Mouse (Mus musculus) heart, embryonic 13.5 days (tissue): ENCODE results near the gene Hk2. TPM values are rescaled to one million over a fixed set of nuclear protein-coding genes. Genes with fewer than 3 reads are reported as not detected.
A peak's percentile ranks its signal among the peaks of the same experiment; 100 is the strongest.

ENCODE experiments used
- ATAC-seq: fragments of 200-750 bp; cut with Nextera tagmentation; 2 replicates; pipeline ENCODE4 v1.8.0; 2017; ENCODE audit warnings: moderate TSS enrichment; ENCODE audit not compliant: insufficient number of reproducible peaks, low FRiP score, low TSS enrichment; ENCODE audit errors: extremely low read depth
- H3K27ac ChIP-seq: fragments of 300-500 bp; sonication (generic); replicated peaks from 2 replicates; pipeline ENCODE4 v1.5.1; 2015; ENCODE audit warnings: moderate library complexity, mild to moderate bottlenecking, inconsistent platforms
- H3K27me3 ChIP-seq: fragments of 300-500 bp; sonication (generic); replicated peaks from 2 replicates; pipeline ENCODE4 v1.6.1; 2015; ENCODE audit warnings: mild to moderate bottlenecking, inconsistent platforms
- H3K36me3 ChIP-seq: fragments of 300-500 bp; sonication (generic); 2 replicates; pipeline ENCODE4 v1.6.1; 2015; ENCODE audit warnings: mild to moderate bottlenecking, inconsistent platforms
- H3K4me1 ChIP-seq: fragments of 300-500 bp; sonication (generic); 2 replicates; pipeline ENCODE4 v1.6.1; 2015; ENCODE audit warnings: inconsistent platforms
- H3K4me2 ChIP-seq: fragments of 300-500 bp; sonication (generic); 2 replicates; pipeline ENCODE4 v1.6.1; 2015; ENCODE audit warnings: inconsistent platforms, mild to moderate bottlenecking, moderate library complexity
- H3K4me3 ChIP-seq: fragments of 300-500 bp; sonication (generic); 2 replicates; pipeline ENCODE4 v1.5.1; 2015; ENCODE audit warnings: moderate library complexity, mild to moderate bottlenecking, inconsistent platforms
- H3K9ac ChIP-seq: fragments of 300-500 bp; sonication (generic); 2 replicates; pipeline ENCODE4 v1.6.1; 2015; ENCODE audit warnings: inconsistent platforms, mild to moderate bottlenecking, moderate library complexity
- H3K9me3 ChIP-seq: fragments of 300-500 bp; sonication (generic); 2 replicates; pipeline ENCODE4 v1.6.1; 2016; ENCODE audit warnings: inconsistent platforms
- WGBS: fragments of 180-500 bp; shearing (Covaris S2); methylation state at CpG from one replicate; pipeline ENCODE4 v1.1.7; 2015; ENCODE audit warnings: mixed read lengths; 5-methylcytosine and 5-hydroxymethylcytosine counted together
- polyA plus RNA-seq: library from polyadenylated mRNA; unstranded; fragments of >200 nt; fragmentation: Nextera tagmentation; extraction: Ambion mirVana; gene quantifications from 2 replicates; pipeline ENCODE4 v1.2.1, GENCODE M21; 2015

Gene Hk2
- polyA plus RNA-seq, 1 experiment from 2014 or later = 28.9 TPM

- Histone ChIP-seq H3K4me3 (no peak overlapping the region), H3K9me3 (no peaks in the 10 kb centered on the region), H3K27me3 (no peaks in the 10 kb centered on the region), H3K4me2 (no peak overlapping the region), H3K4me1 (no peaks in the 10 kb centered on the region), H3K27ac (no peak overlapping the region), H3K36me3 (no peaks in the 10 kb centered on the region), H3K9ac (no peak overlapping the region)
- no peak for ATAC-seq
- WGBS = 84% methylated on average over 2 of the region's 2 CpGs
Measured at GRCm38 (mm10) chr6:82790864-82791263, 16.6 kb upstream of the Hk2 start.

- no peaks in the 10 kb centered on the region for H3K4me1 ChIP-seq
- no peaks in the 10 kb centered on the region for H3K9me3 ChIP-seq
- no peak for ATAC-seq
- H3K4me3 ChIP-seq = no peak overlapping the region
- H3K4me2 ChIP-seq = no peak overlapping the region
- H3K27me3 ChIP-seq = no peaks in the 10 kb centered on the region
- H3K27ac ChIP-seq = no peak overlapping the region
- H3K36me3 ChIP-seq = no peaks in the 10 kb centered on the region
- no peak overlapping the region for H3K9ac ChIP-seq
- 83% methylated on average over 4 of the region's 4 CpGs for WGBS
Measured at GRCm38 (mm10) chr6:82783906-82784305, 9.7 kb upstream of the Hk2 start.

GRCm38 (mm10) chr6:82780802-82781393, 6.6 kb upstream of the Hk2 start:
- Histone ChIP-seq H3K9me3 (no peaks in the 10 kb centered on the region), H3K4me3 (no peak overlapping the region), H3K4me2 (no peak overlapping the region), H3K36me3 (no peaks in the 10 kb centered on the region), H3K27me3 (no peaks in the 10 kb centered on the region), H3K27ac (no peak overlapping the region), H3K9ac (no peak overlapping the region), H3K4me1 (no peaks in the 10 kb centered on the region)
- no peak for ATAC-seq
- WGBS = 59% methylated on average over 8 of the region's 8 CpGs

- Histone ChIP-seq H3K27me3 (0 out of 2 replicates have a peak, but pooled peaks cover 2% of the 10 kb centered on the region), H3K9me3 (no peaks in the 10 kb centered on the region), H3K4me3 (no peak overlapping the region), H3K4me2 (no peak overlapping the region), H3K9ac (no peak overlapping the region), H3K36me3 (no peaks in the 10 kb centered on the region), H3K27ac (no peak overlapping the region), H3K4me1 (peaks cover under 1% of the 10 kb centered on the region; the same call in 1 of the 2 replicates)
- WGBS = 55% methylated on average over 4 of the region's 4 CpGs
- no peak for ATAC-seq
Measured at GRCm38 (mm10) chr6:82780369-82780768, 6.1 kb upstream of the Hk2 start.

- ATAC-seq = no peak
- Histone ChIP-seq H3K9me3 (no peaks in the 10 kb centered on the region), H3K27me3 (0 out of 2 replicates have a peak, but pooled peaks cover 7% of the 10 kb centered on the region), H3K27ac (no peak overlapping the region), H3K4me1 (peaks cover 10% of the 10 kb centered on the region), H3K9ac (no peak overlapping the region), H3K36me3 (no peaks in the 10 kb centered on the region), H3K4me3 (no peak overlapping the region), H3K4me2 (no peak overlapping the region)
- 57% methylated on average over 4 of the region's 4 CpGs for WGBS
Measured at GRCm38 (mm10) chr6:82777124-82777654, 2.9 kb upstream of the Hk2 start.

- Histone ChIP-seq H3K27ac (no peak overlapping the region; the same call in 1 of the 2 replicates), H3K4me2 (peak overlapping the region; percentile 83; the same call in 1 of the 2 replicates), H3K9ac (no peak overlapping the region), H3K4me1 (peaks cover 28% of the 10 kb centered on the region), H3K36me3 (no peaks in the 10 kb centered on the region), H3K4me3 (no peak overlapping the region), H3K9me3 (no peaks in the 10 kb centered on the region), H3K27me3 (0 out of 2 replicates have a peak, but pooled peaks cover 7% of the 10 kb centered on the region)
- ATAC-seq = no peak
- WGBS = 75% methylated on average over 6 of the region's 6 CpGs
Measured at GRCm38 (mm10) chr6:82775386-82775785, 1.1 kb upstream of the Hk2 start.

GRCm38 (mm10) chr6:82773261-82774131, 758 bp downstream of the Hk2 start:
- H3K27me3 ChIP-seq = 0 out of 2 replicates have a peak, but pooled peaks cover 7% of the 10 kb centered on the region
- peak overlapping the region; percentile 64 for H3K4me3 ChIP-seq
- peak overlapping the region; percentile 83 for H3K4me2 ChIP-seq
- ATAC-seq = no peak
- H3K27ac ChIP-seq = peak overlapping the region; percentile 96
- no peaks in the 10 kb centered on the region for H3K9me3 ChIP-seq
- no peaks in the 10 kb centered on the region for H3K36me3 ChIP-seq
- peak overlapping the region; percentile 94 for H3K9ac ChIP-seq
- peaks cover 38% of the 10 kb centered on the region for H3K4me1 ChIP-seq
- under 1% methylated on average over 68 of the region's 68 CpGs for WGBS

- peak overlapping the region; percentile 94 for H3K9ac ChIP-seq
- no peaks in the 10 kb centered on the region for H3K9me3 ChIP-seq
- peak overlapping the region; percentile 64 for H3K4me3 ChIP-seq
- 1% methylated on average over 19 of the region's 19 CpGs for WGBS
- peak overlapping the region; percentile 83 for H3K4me2 ChIP-seq
- H3K27ac ChIP-seq = peak overlapping the region; percentile 96
- no peak for ATAC-seq
- H3K36me3 ChIP-seq = no peaks in the 10 kb centered on the region
- H3K27me3 ChIP-seq = 0 out of 2 replicates have a peak, but pooled peaks cover 7% of the 10 kb centered on the region
- peaks cover 44% of the 10 kb centered on the region for H3K4me1 ChIP-seq
Measured at GRCm38 (mm10) chr6:82772451-82773101, 1.7 kb downstream of the Hk2 start.

- H3K4me3 ChIP-seq = peak overlapping the region; percentile 64
- peak overlapping the region; percentile 96 for H3K27ac ChIP-seq
- H3K9ac ChIP-seq = peak overlapping the region; percentile 94
- WGBS = 1% methylated on average over 10 of the region's 10 CpGs
- H3K4me1 ChIP-seq = peaks cover 44% of the 10 kb centered on the region
- H3K36me3 ChIP-seq = no peaks in the 10 kb centered on the region
- no peaks in the 10 kb centered on the region for H3K9me3 ChIP-seq
- H3K4me2 ChIP-seq = peak overlapping the region; percentile 83
- no peak for ATAC-seq
- H3K27me3 ChIP-seq = 0 out of 2 replicates have a peak, but pooled peaks cover 7% of the 10 kb centered on the region
Measured at GRCm38 (mm10) chr6:82771981-82772409, 2.3 kb downstream of the Hk2 start.

- WGBS = 39% methylated on average over 9 of the region's 9 CpGs
- Histone ChIP-seq H3K4me2 (peak overlapping the region; percentile 83), H3K36me3 (no peaks in the 10 kb centered on the region), H3K27me3 (0 out of 2 replicates have a peak, but pooled peaks cover 7% of the 10 kb centered on the region), H3K4me1 (peaks cover 53% of the 10 kb centered on the region), H3K9ac (peak overlapping the region; percentile 94), H3K27ac (peak overlapping the region; percentile 96), H3K4me3 (peak overlapping the region; percentile 64), H3K9me3 (no peaks in the 10 kb centered on the region)
- ATAC-seq = no peak
Measured at GRCm38 (mm10) chr6:82771059-82771458, 3.2 kb downstream of the Hk2 start.

- peak overlapping the region; percentile 64 for H3K4me3 ChIP-seq
- no peak for ATAC-seq
- H3K4me2 ChIP-seq = peak overlapping the region; percentile 83
- H3K27ac ChIP-seq = 0 out of 2 replicates have a peak overlapping the region, but pooled peaks have one; percentile 12
- H3K27me3 ChIP-seq = 0 out of 2 replicates have a peak, but pooled peaks cover 4% of the 10 kb centered on the region
- 76% methylated on average over 3 of the region's 3 CpGs for WGBS
- H3K9ac ChIP-seq = peak overlapping the region; percentile 94; the same call in 1 of the 2 replicates
- H3K36me3 ChIP-seq = no peaks in the 10 kb centered on the region
- peaks cover 59% of the 10 kb centered on the region for H3K4me1 ChIP-seq
- no peaks in the 10 kb centered on the region for H3K9me3 ChIP-seq
Measured at GRCm38 (mm10) chr6:82770286-82770685, 4.0 kb downstream of the Hk2 start.
